Mouse (Mus musculus) CH12.LX (cell line): ENCODE results near the gene 4933424G06Rik. TPM values are rescaled to one million over a fixed set of nuclear protein-coding genes. Genes with fewer than 3 reads are reported as not detected.

Experiments
- polyA plus RNA-seq: library from polyadenylated mRNA; unstranded; fragments of >175 nt; gene quantifications from 2 replicates; pipeline ENCODE4 v1.2.1, GENCODE M21; 2012; ENCODE audit warnings: low read depth; ENCODE audit not compliant: insufficient read length
- total RNA-seq, 2 experiments: library from RNA; depleted of rRNA; stranded (reverse); fragments of 300-350 nt in 1 of 2; fragments of >200 nt in 1 of 2; gene quantifications; 2 replicates each; pipeline ENCODE4 v1.2.3; 2012 to 2014

Gene 4933424G06Rik
- total and polyA plus RNA-seq, 3 experiments, result not detected

Other genes with a start within 250 kb of the 4933424G06Rik start
- gene Cnnm4, start 238.5 kb upstream of the 4933424G06Rik start, total RNA-seq (2012; rRNA removed), result 4.6 and 5.0 TPM in 2 replicates
- 3.0 and 3.2 TPM in 2 replicates for gene Cnnm4, start 238.5 kb upstream of the 4933424G06Rik start, total RNA-seq (2014; rRNA removed)
- 3.0 and 3.5 TPM in 2 replicates for gene Cnnm4, start 238.5 kb upstream of the 4933424G06Rik start, polyA plus RNA-seq
- 8.4 and 9.2 TPM in 2 replicates for gene Cnnm3, start 198.3 kb upstream of the 4933424G06Rik start, total RNA-seq (2012; rRNA removed)
- gene Cnnm3, start 198.3 kb upstream of the 4933424G06Rik start, total RNA-seq (2014; rRNA removed), result 2.8 and 3.0 TPM in 2 replicates
- gene Cnnm3, start 198.3 kb upstream of the 4933424G06Rik start, polyA plus RNA-seq, result 7.1 and 8.8 TPM in 2 replicates
- 6.1 and 6.7 TPM in 2 replicates for gene Ankrd23, start 173.3 kb upstream of the 4933424G06Rik start, total RNA-seq (2012; rRNA removed)
- gene Ankrd23, start 173.3 kb upstream of the 4933424G06Rik start, total RNA-seq (2014; rRNA removed), result 2.8 and 4.1 TPM in 2 replicates
- gene Ankrd23, start 173.3 kb upstream of the 4933424G06Rik start, polyA plus RNA-seq, result 3.7 and 4.9 TPM in 2 replicates
- gene Gm42417, start 170.7 kb upstream of the 4933424G06Rik start, total RNA-seq (2012; rRNA removed), result 0.08 TPM in 1 of 2 replicates, not detected in the other
- not detected in 2 replicates for gene Gm42417, start 170.7 kb upstream of the 4933424G06Rik start, total RNA-seq (2014; rRNA removed)
- gene Gm42417, start 170.7 kb upstream of the 4933424G06Rik start, polyA plus RNA-seq, result 1.7 and 3.9 TPM in 2 replicates
- 11.6 and 14.8 TPM in 2 replicates for gene Ankrd39, start 162.7 kb upstream of the 4933424G06Rik start, total RNA-seq (2012; rRNA removed)
- 4.3 and 5.1 TPM in 2 replicates for gene Ankrd39, start 162.7 kb upstream of the 4933424G06Rik start, total RNA-seq (2014; rRNA removed)
- 8.5 and 11.6 TPM in 2 replicates for gene Ankrd39, start 162.7 kb upstream of the 4933424G06Rik start, polyA plus RNA-seq
- 2.2 and 3.4 TPM in 2 replicates for gene Sema4c, start 151.8 kb upstream of the 4933424G06Rik start, total RNA-seq (2012; rRNA removed)
- gene Sema4c, start 151.8 kb upstream of the 4933424G06Rik start, total RNA-seq (2014; rRNA removed), result 0.63 and 0.70 TPM in 2 replicates
- gene Sema4c, start 151.8 kb upstream of the 4933424G06Rik start, polyA plus RNA-seq, result 1.5 and 1.7 TPM in 2 replicates
- not detected in 2 replicates for gene Fam178b, start 27.0 kb upstream of the 4933424G06Rik start, total RNA-seq (2012; rRNA removed)
- not detected in 2 replicates for gene Fam178b, start 27.0 kb upstream of the 4933424G06Rik start, total RNA-seq (2014; rRNA removed)
- gene Fam178b, start 27.0 kb upstream of the 4933424G06Rik start, polyA plus RNA-seq, result 0.50 TPM in 1 of 2 replicates, not detected in the other
- 448 and 523 TPM in 2 replicates for gene Cox5b, start 18.7 kb upstream of the 4933424G06Rik start, total RNA-seq (2012; rRNA removed)
- 476 and 504 TPM in 2 replicates for gene Cox5b, start 18.7 kb upstream of the 4933424G06Rik start, total RNA-seq (2014; rRNA removed)
- 538 and 599 TPM in 2 replicates for gene Cox5b, start 18.7 kb upstream of the 4933424G06Rik start, polyA plus RNA-seq
- gene Actr1b, start 4.3 kb downstream of the 4933424G06Rik start, total RNA-seq (2012; rRNA removed), result 66.2 and 81.8 TPM in 2 replicates
- gene Actr1b, start 4.3 kb downstream of the 4933424G06Rik start, total RNA-seq (2014; rRNA removed), result 61.0 and 63.6 TPM in 2 replicates
- 71.2 and 76.6 TPM in 2 replicates for gene Actr1b, start 4.3 kb downstream of the 4933424G06Rik start, polyA plus RNA-seq
- 0.21 and 0.25 TPM in 2 replicates for gene Zap70, start 51.6 kb downstream of the 4933424G06Rik start, total RNA-seq (2012; rRNA removed)
- gene Zap70, start 51.6 kb downstream of the 4933424G06Rik start, total RNA-seq (2014; rRNA removed), result 0.23 TPM in 2 replicates
- 0.18 TPM in 1 of 2 replicates, not detected in the other for gene Zap70, start 51.6 kb downstream of the 4933424G06Rik start, polyA plus RNA-seq
- 10.1 and 11.5 TPM in 2 replicates for gene Tmem131, start 233.5 kb downstream of the 4933424G06Rik start, total RNA-seq (2012; rRNA removed)
- 8.3 and 9.7 TPM in 2 replicates for gene Tmem131, start 233.5 kb downstream of the 4933424G06Rik start, total RNA-seq (2014; rRNA removed)
- 31.0 and 39.9 TPM in 2 replicates for gene Tmem131, start 233.5 kb downstream of the 4933424G06Rik start, polyA plus RNA-seq